Mouse (Mus musculus) Muller cell, postnatal 12 days (primary cell): ENCODE measurements around the gene 4930550C14Rik.

Experiments used
- DNase-seq: peaks from one replicate; pipeline ENCODE4 v3.0.0-alpha.2; 2015; ENCODE audit errors: inconsistent ontology term

Gene 4930550C14Rik

GRCm38 (mm10) chr9:53402291-53402711 is at the start of gene 4930550C14Rik:
Gene 4930550C14Rik (plus strand): TSS chr9:53402325.
- no peak for DNase-seq

GRCm38 (mm10) chr9:53353161-53353560 is 49.0 kb upstream of the 4930550C14Rik start:
- DNase-seq = no peak

GRCm38 (mm10) chr9:53356219-53357155 is 45.6 kb upstream of the 4930550C14Rik start:
- DNase-seq = no peak

- no peak for DNase-seq
These were observed 30.8 kb upstream of the 4930550C14Rik start for GRCm38 (mm10) chr9:53371339-53371738.

GRCm38 (mm10) chr9:53375907-53376306 is 26.2 kb upstream of the 4930550C14Rik start:
- no peak for DNase-seq

- no peak for DNase-seq
These were observed 25.3 kb upstream of the 4930550C14Rik start for GRCm38 (mm10) chr9:53376820-53377219.

GRCm38 (mm10) chr9:53377597-53377996 is 24.5 kb upstream of the 4930550C14Rik start:
- no peak for DNase-seq

- DNase-seq = no peak
These were observed 24.0 kb upstream of the 4930550C14Rik start for GRCm38 (mm10) chr9:53378171-53378570.

GRCm38 (mm10) chr9:53380595-53380994 is 21.5 kb upstream of the 4930550C14Rik start:
- DNase-seq = no peak

- no peak for DNase-seq
These were observed 21.0 kb upstream of the 4930550C14Rik start for GRCm38 (mm10) chr9:53381113-53381615.

GRCm38 (mm10) chr9:53383951-53384866 is 17.9 kb upstream of the 4930550C14Rik start, which contains the start of gene Kdelc2:
Gene Kdelc2 (plus strand): TSS chr9:53384025.
- DNase-seq = peak; percentile 93

- no peak for DNase-seq
These were observed 17.3 kb upstream of the 4930550C14Rik start for GRCm38 (mm10) chr9:53384873-53385272.

GRCm38 (mm10) chr9:53387431-53387830 is 14.7 kb upstream of the 4930550C14Rik start:
- no peak for DNase-seq

- DNase-seq = no peak
These were observed 13.0 kb upstream of the 4930550C14Rik start for GRCm38 (mm10) chr9:53389109-53389508.

GRCm38 (mm10) chr9:53390136-53390535 is 12.0 kb upstream of the 4930550C14Rik start:
- no peak for DNase-seq

GRCm38 (mm10) chr9:53397685-53398387 is 4.3 kb upstream of the 4930550C14Rik start:
- no peak for DNase-seq

GRCm38 (mm10) chr9:53398388-53398700 is 3.8 kb upstream of the 4930550C14Rik start:
- peak; percentile 46 for DNase-seq

- no peak for DNase-seq
These were observed 2.6 kb upstream of the 4930550C14Rik start for GRCm38 (mm10) chr9:53399537-53399936.

GRCm38 (mm10) chr9:53400696-53401095 is 1.4 kb upstream of the 4930550C14Rik start:
- DNase-seq = no peak

- no peak for DNase-seq
These were observed 979 bp upstream of the 4930550C14Rik start for GRCm38 (mm10) chr9:53401146-53401545.

- DNase-seq = no peak
These were observed 866 bp downstream of the 4930550C14Rik start for GRCm38 (mm10) chr9:53402991-53403390.
